ENCODE assay signal across 11 mouse cellular contexts in the genomic region with DNA sequence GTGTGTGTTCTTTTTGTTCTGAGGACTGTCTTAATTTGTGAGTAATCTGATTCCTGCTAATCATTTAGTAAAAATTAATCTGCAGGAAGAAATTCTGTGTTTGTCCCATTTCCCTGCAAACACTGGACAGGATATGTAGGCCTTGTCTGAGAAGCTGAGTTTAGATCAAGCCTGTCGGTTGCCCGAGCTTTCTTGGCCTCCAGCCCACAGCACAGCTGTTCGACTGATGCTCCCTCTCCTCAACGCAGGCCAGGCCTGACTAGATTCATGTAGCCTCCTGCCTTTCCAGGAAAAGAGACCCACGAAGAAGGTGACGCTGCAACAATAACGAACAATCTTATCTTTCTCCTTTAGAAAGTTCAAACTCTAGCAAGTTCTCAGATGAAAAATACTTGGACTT.
DNase-seq lines count a peak whose midpoint lies in the region; ATAC-seq lines count a peak whose summit lies in the region.
"Had no signal": no experiment of that assay in that cellular context is flagged by ENCODE, and none has a peak within 500 bp of the region (broad histone marks: within the 10 kb centered on the region; RNA-seq: fewer than 3 reads in every experiment).

No protein-coding gene starts in this region.

- H3K4me1 ChIP-seq in limb, embryonic 13.5 days, result peaks cover 7% of the 10 kb centered on the region; the same call in 1 of the 2 replicates
- H3K4me1 ChIP-seq in limb, embryonic 10.5 days, result 0 out of 2 replicates have a peak, but pooled peaks cover 4% of the 10 kb centered on the region
- H3K4me1 ChIP-seq: embryonic facial prominence, embryonic 13.5 days; liver, embryonic 13.5 days had no signal

- H3K27ac ChIP-seq in limb, embryonic 13.5 days, result no peak overlapping the region
- H3K27ac ChIP-seq in limb, embryonic 10.5 days, result no peak overlapping the region
- H3K27ac ChIP-seq: embryonic facial prominence, embryonic 13.5 days; liver, embryonic 13.5 days had no signal

- no peak overlapping the region for H3K4me2 ChIP-seq in limb, embryonic 13.5 days (replicated peaks)
- H3K4me2 ChIP-seq: embryonic facial prominence, embryonic 13.5 days; liver, embryonic 13.5 days had no signal

- H3K27me3 ChIP-seq in limb, embryonic 13.5 days, result no peaks in the 10 kb centered on the region
- no peaks in the 10 kb centered on the region for H3K27me3 ChIP-seq in limb, embryonic 10.5 days (ENCODE audit: low read depth, poor library complexity, severe bottlenecking)
- H3K27me3 ChIP-seq: embryonic facial prominence, embryonic 13.5 days; liver, embryonic 13.5 days; Patski had no signal

- peak; percentile 71; the same call in 1 of the 2 replicates for ATAC-seq in limb, embryonic 13.5 days (ENCODE audit: low FRiP score, low read depth)
- ATAC-seq: Patski had no signal

- H3K9me3 ChIP-seq in limb, embryonic 13.5 days, result no peaks in the 10 kb centered on the region
- H3K9me3 ChIP-seq in limb, embryonic 10.5 days (replicated peaks), result no peaks in the 10 kb centered on the region
- H3K9me3 ChIP-seq: embryonic facial prominence, embryonic 13.5 days; liver, embryonic 13.5 days had no signal

- H3K36me3 ChIP-seq in limb, embryonic 13.5 days, result no peaks in the 10 kb centered on the region
- H3K36me3 ChIP-seq in limb, embryonic 10.5 days, result no peaks in the 10 kb centered on the region
- H3K36me3 ChIP-seq: embryonic facial prominence, embryonic 13.5 days; liver, embryonic 13.5 days had no signal

- no peak overlapping the region for H3K9ac ChIP-seq in limb, embryonic 13.5 days
- H3K9ac ChIP-seq: embryonic facial prominence, embryonic 13.5 days; liver, embryonic 13.5 days had no signal

- 64% methylated on average over 7 of the region's 7 CpGs for WGBS in limb, embryonic 13.5 days
- WGBS in limb, embryonic 10.5 days, result 88% methylated on average over 7 of the region's 7 CpGs

- H3K4me3 ChIP-seq in limb, embryonic 13.5 days, result no peak overlapping the region
- no peak overlapping the region for H3K4me3 ChIP-seq in limb, embryonic 10.5 days
- H3K4me3 ChIP-seq: embryonic facial prominence, embryonic 13.5 days; liver, embryonic 13.5 days had no signal

- DNase-seq in limb, embryonic 10.5 days (ENCODE audit: low spot score), result no peak
- peak; percentile 59 to 84 for DNase-seq in gastrocnemius, adult 8-10 months (ENCODE audit: low spot score in 2 of 2)
- peak; percentile 90 for DNase-seq in heart, postnatal 4 days
- peak; percentile 73 for DNase-seq in lung, postnatal 25 days (ENCODE audit: low spot score)
- DNase-seq in spleen, postnatal 10 days (ENCODE audit: low spot score in 2 of 2), result no peak
- DNase-seq in T-cell, adult 2 months (ENCODE audit: low spot score), result no peak
- no peak for DNase-seq in spleen, postnatal 14 days (ENCODE audit: low spot score in 2 of 2)
- DNase-seq: liver, embryonic 13.5 days had no signal

Comparison
In these comparisons a context has a peak if more than half of its experiments do, and no peak if none do; other contexts are left out.
1. DNase-seq: peak in gastrocnemius, adult 8-10 months (2 of 2), heart, postnatal 4 days (single experiment) and lung, postnatal 25 days (single experiment); none in limb, embryonic 10.5 days (single experiment), spleen, postnatal 10 days (0 of 2), T-cell, adult 2 months (single experiment) and spleen, postnatal 14 days (0 of 2).